ENCODE assay signal across 32 mouse cellular contexts in genomic region chr11:53800975-53801374, GRCm38 (mm10). TPM values are rescaled to one million over a fixed set of nuclear protein-coding genes. Genes with fewer than 3 reads are reported as not detected.
"Had no signal": no experiment of that assay in that cellular context is flagged by ENCODE, and none has a peak within 500 bp of the region (broad histone marks: within the 10 kb centered on the region; RNA-seq: fewer than 3 reads in every experiment).

No protein-coding gene starts in this region.

- H3K27me3 ChIP-seq: heart, embryonic 13.5 days; heart, embryonic 15.5 days; hindbrain, embryonic 13.5 days; hindbrain, embryonic 15.5 days; intestine, embryonic 15.5 days; limb, embryonic 13.5 days; limb, embryonic 15.5 days; liver, embryonic 12.5 days had no signal

- H3K9ac ChIP-seq: heart, embryonic 13.5 days; heart, embryonic 15.5 days; hindbrain, embryonic 13.5 days; hindbrain, embryonic 15.5 days; intestine, embryonic 15.5 days; limb, embryonic 13.5 days; limb, embryonic 15.5 days; liver, embryonic 12.5 days; liver, embryonic 14.5 days had no signal

- H3K36me3 ChIP-seq: heart, embryonic 13.5 days; heart, embryonic 15.5 days; hindbrain, embryonic 13.5 days; hindbrain, embryonic 15.5 days; intestine, embryonic 15.5 days; limb, embryonic 13.5 days; limb, embryonic 15.5 days; liver, embryonic 12.5 days had no signal

- H3K27ac ChIP-seq: heart, embryonic 13.5 days; heart, embryonic 15.5 days; hindbrain, embryonic 13.5 days; hindbrain, embryonic 15.5 days; hindbrain, postnatal 0 days; intestine, embryonic 15.5 days; layer of hippocampus, adult 2 months; left cerebral cortex, adult 2 months; limb, embryonic 13.5 days; limb, embryonic 15.5 days; liver, embryonic 12.5 days; liver, embryonic 14.5 days had no signal

- H3K9me3 ChIP-seq: heart, embryonic 13.5 days; heart, embryonic 15.5 days; hindbrain, embryonic 13.5 days; hindbrain, embryonic 15.5 days; intestine, embryonic 15.5 days; limb, embryonic 13.5 days; limb, embryonic 15.5 days; liver, embryonic 12.5 days had no signal

- H3K4me3 ChIP-seq: gastrocnemius, adult 2 months; heart, adult 2 months; heart, embryonic 13.5 days; heart, embryonic 15.5 days; hindbrain, embryonic 13.5 days; hindbrain, embryonic 15.5 days; intestine, embryonic 15.5 days; layer of hippocampus, adult 2 months; left cerebral cortex, adult 2 months; limb, embryonic 13.5 days; limb, embryonic 15.5 days; liver, embryonic 12.5 days had no signal

- DNase-seq: gastrocnemius, adult 2 months; gastrocnemius, postnatal 10 days; gastrocnemius, postnatal 36 days; heart, adult 11 months; heart, adult 2 months; heart, postnatal 14 days; heart, postnatal 36 days; kidney, adult 18-20 months; kidney, adult 8-10 months; kidney, postnatal 10 days; kidney, postnatal 25 days; left cerebral cortex, postnatal 4 days had no signal

- ATAC-seq: hindbrain, postnatal 0 days; intestine, embryonic 15.5 days; intestine, postnatal 0 days; liver, embryonic 12.5 days had no signal

RNA-seq across cellular contexts. Expression of gene Gm17334, which starts 28.0 kb away (rescaled TPM):
- total RNA-seq: heart, postnatal 14 days; hindbrain, postnatal 0 days; layer of hippocampus, postnatal 10 days; left cerebral cortex, postnatal 4 days; liver, adult 2 months had no signal
- polyA plus RNA-seq: heart, embryonic 15.5 days; heart, postnatal 0 days; hindbrain, embryonic 11.5 days; hindbrain, embryonic 13.5 days; hindbrain, embryonic 15.5 days; hindbrain, postnatal 0 days; kidney, embryonic 14.5 days; limb, embryonic 11.5 days; liver, embryonic 14.5 days had no signal

RNA-seq across cellular contexts. Expression of gene Gm12216, which starts 58.1 kb away (rescaled TPM):
- total RNA-seq: hindbrain, postnatal 0 days had no signal
- polyA plus RNA-seq: heart, embryonic 11.5 days; hindbrain, embryonic 11.5 days; limb, embryonic 11.5 days had no signal
